Mouse (Mus musculus) cerebellum, postnatal 36 days (tissue): Measurements from ENCODE around the gene Phf10.
"Not testable (repeated sequence)": the region's sequence is repeated elsewhere in the genome, so short reads cannot be mapped to it uniquely, and the experiment has no call there.

Source experiments
- DNase-seq, 2 experiments: peaks; one replicate each; pipeline ENCODE4 v3.0.0; 2021 to 2022; ENCODE audit warnings: mixed read lengths in 2 of 2

Phf10 gene

DNA sequence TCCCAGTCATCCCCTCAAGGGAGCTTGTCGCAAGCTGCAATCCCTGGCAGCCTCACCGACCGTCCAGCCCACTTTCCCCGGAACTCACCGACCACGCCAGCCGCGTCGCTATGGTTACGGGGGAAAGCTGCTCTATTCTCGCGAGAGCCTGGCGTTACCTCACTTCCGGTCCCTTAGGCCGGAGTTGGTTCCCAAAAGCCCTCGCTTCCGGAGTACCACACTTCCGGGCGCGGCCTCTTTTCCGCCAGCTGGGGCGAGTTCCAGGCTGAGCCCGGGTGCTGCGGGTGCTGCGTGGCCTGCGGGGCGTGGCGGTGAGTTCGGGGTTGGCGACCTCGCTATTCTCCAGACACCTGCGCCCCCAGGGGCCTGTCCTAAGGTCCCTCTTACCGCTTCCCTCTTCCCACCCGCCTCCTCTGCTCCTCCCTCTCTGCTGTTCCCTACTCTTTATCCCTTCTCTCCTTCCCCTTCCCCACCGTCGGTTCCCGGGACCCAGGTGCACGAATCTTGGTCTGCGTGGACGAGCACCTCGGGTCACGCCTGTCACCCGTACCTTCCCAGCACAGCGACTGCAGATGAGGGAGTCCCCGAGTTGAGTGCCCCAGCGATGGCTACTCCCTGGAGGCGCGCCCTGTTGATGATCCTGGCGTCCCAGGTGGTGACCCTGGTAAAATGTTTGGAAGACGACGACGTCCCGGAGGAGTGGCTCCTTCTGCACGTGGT lies 17.9 kb downstream of the Phf10 start, which contains the start of the genes Wdr27 and 1600012H06Rik:
TSS of gene Wdr27 (minus strand) at position 150 of the 720 bp plus-strand sequence.
TSS of gene 1600012H06Rik (plus strand) at position 176 of the 720 bp plus-strand sequence.
- peak; percentile 97 for DNase-seq

DNA sequence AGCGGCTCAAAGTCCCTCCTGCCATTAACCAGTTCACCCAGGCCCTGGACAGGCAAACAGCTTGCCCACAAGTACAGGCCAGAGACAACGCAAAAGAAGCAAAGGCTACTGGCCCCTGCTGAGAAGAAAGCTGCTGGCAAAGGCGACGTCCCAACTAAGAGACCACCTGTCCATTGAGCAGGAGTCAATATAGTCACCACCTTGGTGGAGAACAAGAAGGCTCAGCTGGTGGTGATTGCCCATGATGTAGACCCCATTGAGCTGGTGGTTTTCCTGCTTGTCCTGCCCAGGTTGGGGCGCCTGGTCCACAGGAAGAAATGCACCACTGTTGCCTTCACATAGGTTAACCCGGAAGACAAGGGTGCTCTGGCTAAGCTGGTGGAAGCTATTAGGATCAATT lies 18.9 kb downstream of the Phf10 start:
- peak in 1 of 2 experiments; percentile 5 for DNase-seq

DNA sequence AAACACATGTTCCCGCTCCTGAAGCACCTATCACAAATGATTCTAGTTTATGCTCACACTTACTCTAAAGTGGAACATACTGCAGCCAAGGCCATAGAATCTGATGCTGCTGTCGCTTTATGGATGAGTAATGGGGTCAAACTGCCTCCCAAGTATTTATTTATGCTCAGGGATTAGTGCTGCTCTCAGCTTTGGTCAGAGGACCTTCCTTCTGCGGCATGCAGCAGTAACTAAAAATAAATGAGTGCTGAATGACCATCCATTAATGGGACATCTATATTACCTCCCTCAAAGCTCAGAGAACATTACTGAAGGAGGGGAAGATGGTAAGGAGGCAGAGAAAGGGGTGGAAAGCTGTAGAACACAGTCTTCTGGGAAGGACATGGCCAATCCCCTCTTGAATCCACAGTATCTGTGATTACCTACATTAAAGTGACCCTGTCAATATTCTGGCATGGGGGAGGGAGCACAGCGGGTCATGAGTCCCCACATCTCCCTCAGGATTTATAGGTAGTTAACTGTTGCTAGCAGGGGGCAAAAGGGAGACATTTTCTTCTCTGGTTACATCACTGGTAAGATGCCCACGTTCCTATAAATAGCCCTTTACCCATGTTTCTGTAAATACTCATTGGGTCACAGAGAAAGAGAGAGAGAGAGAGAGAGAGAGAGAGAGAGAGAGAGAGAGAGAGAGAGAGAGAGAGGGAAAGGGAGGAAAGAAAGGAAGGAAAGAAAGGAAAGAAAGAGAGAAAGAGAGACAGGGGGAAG lies 25.1 kb downstream of the Phf10 start:
- DNase-seq, result no peak

DNA sequence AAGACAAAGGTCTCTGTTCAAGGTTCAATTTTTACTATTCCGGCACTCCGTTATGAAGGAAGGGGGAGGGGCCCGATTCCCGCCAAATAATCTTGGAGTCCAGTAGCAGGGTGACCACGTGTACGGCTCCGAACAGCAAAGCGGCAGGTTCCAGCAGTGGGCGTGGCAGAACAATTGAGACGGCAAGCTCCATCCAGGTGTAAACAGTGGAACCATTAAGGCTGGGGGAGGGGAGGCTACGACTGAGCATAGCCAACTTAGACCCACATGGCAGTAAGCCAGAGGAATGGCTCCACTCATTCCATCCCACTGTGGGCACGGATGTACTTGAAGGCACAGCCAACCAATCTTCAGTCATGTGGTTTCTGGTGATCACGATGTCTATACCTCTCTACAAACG lies 25.8 kb downstream of the Phf10 start:
- not testable (repeated sequence) for DNase-seq

DNA sequence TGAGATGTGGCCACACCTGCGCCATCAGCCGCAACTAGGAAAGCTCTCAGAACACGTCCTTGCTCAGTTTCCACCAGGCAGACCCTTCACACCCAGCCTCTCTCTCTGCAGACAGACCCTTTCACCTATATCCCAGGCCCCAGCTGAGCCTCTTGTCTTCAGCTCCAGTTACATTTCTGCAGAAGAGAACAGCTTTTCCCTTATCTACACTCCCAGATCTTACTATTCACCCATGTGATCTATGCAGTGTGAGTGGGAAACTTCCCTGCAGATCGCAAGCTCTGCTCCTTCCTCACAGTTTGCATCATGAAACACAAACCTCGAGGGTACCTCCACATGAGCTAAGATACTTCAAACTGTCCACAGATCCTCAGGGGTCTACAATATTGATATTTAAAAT lies 29.6 kb downstream of the Phf10 start:
- no peak for DNase-seq

DNA sequence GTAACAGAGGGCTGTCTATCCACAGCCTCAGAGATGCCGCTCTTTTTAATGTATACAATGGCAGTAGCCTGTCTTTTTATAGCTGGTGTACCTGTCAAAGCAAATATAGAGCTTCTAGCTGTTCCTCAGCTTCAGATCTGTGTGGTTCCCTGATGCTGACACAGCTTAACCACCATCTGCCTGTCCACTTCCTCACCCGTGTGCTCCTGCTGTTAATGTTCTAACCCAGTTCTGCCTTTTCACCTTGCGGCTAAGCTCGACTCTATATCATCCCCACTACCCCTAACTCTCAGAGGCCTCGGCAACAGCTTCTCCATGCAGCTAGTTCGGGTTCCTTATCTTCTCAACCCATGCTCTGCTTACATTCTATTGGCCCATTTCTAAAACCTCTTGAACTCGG lies 30.4 kb downstream of the Phf10 start:
- no peak for DNase-seq

DNA sequence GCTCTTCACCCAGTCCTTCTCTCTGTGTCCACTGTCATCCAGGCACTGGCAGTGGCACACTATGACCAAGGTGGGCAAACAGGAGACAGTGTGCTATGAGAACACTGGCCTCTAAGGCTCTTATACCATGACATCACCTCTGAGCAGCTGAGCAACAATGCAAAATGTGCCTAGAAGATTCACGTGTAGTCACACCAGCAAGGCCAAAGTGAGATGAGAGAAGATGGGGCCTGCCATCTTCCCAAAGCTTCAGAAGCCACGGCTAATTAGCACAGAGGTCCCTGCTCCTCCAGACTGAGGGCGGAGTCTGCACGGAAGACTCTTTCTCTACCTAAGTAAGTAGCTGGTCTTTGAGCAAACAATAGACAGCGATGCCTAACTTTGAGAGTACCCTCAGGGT lies 32.4 kb downstream of the Phf10 start:
- DNase-seq, result no peak

DNA sequence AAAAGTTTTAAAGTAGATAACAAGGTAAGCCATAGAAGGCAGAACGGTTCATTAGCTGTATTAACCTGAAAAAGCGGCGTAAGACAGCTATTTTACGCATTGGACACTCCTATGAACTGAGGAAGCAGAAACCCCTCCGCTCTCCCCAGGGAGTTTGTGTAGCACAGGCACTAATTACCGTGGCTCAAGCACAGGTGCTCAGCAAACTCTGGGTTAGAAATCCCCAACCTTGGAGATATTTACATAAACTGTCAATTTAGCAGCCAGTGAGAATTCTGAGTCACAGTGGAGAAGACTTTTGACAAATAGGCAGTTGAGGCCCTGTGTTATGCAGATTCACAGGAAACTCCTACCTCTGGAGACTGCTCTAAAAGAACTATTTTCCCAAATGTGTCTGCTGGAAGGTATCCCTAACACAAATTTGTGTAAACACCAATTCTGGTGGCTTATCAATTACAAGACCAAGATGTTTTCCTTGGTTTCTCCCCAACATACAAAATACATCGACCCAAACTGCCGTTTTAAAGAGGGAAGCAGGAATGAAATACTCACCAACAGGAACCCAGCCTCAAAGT lies 33.3 kb downstream of the Phf10 start:
- no peak for DNase-seq

DNA sequence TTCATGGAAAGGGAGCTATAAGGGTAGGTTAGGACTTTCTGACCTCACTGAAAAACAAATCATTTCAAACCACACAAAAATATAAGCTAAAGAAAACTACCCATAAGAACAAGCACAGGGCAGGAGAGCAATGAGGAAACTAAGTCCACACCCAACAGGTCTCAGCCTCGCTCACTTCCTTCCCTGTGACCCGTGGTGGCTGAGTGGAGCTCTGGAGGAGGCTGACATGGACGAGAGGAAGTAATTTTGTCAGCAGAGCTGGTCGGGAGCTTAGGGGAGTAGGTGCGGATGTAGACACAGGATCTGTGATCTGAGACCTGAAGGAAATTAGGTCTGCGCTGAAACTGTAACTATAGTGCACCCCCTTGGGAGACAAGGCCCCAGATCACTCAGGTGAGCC lies 39.5 kb downstream of the Phf10 start:
- DNase-seq, result no peak

DNA sequence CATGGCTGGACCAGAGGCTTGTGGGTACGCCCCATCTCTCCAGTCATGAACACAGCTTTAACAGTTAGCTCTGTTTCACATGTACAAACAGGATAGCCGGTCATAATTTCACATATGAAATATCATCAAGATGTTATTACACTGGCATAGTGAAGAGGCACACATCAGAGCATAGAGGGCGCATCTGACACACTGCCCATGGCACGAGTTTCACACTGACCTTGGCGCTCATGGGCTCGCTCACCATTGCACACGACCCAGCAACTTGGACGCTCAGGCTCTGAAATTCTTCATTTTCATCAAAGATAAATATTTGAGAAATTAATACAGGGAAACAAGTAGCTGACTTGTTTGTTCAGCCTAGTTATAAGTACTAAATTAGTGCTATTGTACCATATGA lies 43.2 kb downstream of the Phf10 start:
- DNase-seq, result no peak

DNA sequence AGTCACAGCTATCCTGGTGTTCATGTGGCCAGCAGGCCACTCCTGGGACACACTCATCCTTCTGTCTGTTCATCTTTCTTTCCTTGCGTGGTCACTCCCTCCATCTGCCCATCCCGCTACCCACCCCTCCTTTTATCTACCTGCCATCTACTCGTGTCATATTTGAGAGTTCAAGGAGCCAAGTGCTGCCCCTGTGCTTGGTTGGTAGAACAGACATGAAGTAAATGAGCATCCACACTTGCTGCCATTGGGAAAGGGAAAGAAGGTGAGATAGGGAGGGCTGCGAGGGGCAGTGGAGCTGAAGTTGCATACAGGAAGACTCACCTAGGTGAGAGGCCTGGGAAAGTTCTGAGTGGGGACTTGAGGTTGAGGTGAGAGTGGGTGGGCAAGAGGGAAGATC lies 46.7 kb downstream of the Phf10 start:
- no peak for DNase-seq

DNA sequence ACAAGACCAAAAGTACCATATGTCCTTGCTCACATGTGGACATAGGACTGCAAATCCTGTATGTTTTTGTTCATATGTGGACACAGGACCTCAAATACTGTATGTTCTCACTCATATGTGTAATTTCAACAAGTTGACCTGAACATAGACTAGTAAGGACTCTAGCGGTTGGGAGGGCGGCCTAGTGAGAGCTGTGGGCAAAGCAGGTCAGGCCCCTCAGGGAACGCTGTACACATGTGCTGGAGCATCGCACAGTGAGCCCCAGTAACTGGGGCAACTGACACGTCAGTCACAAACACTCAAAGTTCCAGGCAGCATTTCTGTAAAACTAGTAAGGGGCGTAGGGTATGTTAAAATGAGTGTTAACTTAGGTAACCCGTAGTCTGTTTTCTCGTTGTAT lies 48.1 kb downstream of the Phf10 start:
- no peak for DNase-seq

DNA sequence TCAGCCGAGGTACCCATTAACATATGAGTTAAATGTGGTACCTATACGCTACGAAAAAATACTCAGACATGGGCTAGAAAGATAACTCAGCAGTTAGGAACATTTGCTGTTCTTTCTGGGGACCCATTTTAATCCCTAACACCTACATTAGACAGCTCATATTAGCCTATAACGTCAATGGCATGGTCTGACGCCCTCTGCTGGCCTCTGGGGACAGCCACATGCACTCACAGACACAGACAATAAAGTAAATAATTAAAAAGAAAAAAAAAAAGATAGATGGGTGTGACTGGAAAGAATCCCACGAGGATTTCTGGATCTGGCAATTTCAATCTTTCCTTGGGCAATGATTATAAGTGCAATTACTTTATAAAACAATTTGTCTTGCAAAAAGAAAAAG lies 48.7 kb downstream of the Phf10 start:
- no peak for DNase-seq

DNA sequence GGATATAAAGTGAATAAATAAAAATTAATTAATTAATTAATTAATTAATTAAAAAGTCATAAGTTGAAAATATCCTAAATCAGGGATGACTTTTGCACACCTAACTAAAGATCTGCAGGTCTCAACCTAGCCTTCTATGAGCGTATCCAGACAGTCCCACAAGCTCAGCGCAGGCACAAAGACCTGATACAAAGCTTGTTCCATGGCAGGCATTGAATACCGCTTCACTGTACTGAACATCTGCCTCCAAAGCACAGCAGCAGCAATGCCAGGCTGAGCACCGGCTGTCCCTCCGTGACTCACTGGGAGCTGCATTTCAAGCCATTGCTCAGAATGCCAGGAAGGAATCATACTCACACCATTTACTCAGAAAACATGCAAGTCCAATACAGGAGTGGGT lies 50.3 kb downstream of the Phf10 start:
- no peak for DNase-seq

DNA sequence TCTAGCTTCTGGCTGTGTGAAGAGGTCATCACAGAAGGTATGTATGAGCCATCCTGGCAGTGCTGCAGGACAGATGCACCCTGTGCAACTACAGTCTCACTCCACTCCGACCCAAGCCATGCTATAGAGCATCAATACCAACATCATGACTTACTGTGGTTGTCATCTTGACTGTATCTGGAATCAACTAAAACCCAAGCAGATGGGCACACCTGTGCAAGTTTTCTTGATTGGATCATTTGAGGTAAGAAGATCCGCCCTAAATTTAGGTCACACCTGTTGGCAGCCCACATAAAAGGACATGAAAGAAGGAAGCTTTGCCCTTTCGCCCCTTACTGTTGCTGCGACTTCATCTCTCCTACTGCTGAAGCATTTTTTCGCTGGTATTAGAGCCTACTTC lies 51.7 kb downstream of the Phf10 start:
- DNase-seq, result no peak

DNA sequence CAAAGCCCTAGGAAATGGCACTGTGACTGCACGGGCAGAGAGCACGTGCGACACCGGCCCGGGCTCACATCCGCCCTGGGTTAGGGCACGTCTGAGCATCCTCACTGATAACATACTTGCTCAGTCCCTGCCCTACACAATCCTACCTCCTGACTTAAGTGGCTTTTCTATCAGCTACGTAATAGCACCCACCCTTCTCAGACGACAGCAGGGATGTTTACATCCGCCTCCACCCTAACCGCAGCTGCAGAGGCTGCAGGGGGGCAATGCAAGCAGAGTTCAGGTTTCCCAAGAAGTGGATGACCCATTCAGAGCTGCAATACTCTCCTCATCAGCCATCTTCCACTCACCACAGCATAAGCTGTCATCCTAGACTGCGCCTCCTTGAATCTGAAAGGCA lies 53.9 kb downstream of the Phf10 start:
- DNase-seq, result no peak

DNA sequence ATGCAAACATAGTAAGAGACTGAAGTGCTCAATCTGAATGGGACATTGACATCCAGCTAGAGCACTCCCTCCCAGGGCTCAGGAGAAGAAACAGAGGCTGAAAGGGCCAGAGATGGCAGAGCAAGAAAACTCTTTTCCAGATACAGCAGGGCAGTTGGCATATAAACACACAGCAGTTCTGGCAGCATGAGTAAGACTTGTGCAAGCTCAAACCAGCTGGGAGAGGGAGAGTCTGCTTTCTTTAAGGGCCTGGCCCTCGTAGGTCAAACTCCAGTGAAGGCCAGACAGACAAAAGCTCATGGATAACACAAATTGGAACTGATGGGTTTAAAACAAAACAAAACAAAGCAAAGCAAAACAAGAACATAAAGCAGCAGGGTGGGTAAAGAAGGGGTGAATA lies 54.5 kb downstream of the Phf10 start:
- no peak for DNase-seq

DNA sequence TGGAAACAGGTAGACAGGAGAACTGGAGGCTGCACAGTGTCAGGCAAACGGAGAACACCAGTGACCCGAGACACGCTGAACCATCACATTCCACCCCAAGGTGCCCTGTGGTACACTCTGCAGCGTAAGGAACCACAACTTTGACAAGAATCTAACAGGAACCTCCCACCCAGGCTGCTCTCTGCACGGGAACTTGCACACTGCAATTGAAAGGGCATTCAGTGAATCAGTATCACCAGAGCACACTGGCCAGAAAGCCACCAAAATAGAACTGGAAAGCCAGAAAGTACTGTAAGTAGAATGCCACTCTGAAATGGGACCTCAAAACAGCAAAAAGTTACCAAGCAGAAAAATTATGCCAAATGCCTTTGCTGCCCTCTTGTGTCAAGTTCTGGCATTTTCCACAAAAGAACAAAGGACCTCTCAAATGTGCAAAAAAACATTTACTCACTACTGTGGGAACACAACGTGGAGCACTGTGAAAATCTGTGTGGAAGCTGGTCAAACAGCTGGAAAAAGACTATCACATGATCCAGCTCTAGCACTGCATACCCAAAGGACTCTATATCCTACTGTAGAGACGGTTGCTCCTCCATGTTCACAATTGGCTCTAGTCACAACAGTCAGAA lies 56.3 kb downstream of the Phf10 start:
- DNase-seq, result peak; percentile 50 to 77

DNA sequence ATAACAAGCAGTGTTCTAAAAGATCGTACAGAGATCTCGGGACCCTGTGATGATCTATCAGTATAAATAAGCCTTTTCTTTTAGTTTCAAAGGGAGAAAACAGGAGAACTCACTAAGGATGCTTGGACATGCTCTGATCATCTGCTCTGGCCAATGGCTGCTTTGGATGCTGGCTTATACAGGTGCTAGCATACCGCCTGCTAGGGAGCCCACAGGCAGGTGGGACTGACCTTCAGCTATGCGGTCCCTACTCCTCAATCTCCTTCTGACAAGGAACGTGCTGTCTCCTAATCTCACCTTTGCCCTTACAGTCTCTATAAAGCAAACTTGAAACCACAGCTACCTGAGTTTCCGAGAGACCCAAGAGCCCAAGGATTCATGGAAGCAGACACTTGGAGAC lies 56.9 kb downstream of the Phf10 start:
- no peak for DNase-seq

DNA sequence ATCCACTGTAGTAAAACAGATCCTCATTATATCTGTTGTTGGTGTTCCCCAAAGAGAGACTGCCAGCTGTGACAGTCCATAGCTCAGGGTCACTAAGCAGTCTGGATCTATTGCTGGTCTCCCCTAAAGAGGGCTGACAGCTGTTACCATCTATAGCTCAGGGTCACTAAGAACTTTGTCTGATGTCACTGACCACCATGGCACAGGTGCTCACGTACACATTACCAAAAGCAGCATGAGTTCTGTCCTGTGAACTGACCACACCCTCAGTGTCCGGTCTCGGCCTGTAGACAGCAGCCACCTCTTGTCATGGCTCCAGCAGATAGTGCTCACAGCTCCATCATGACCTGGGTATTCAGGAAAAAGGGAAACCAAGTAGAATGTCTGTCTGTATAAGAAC lies 57.9 kb downstream of the Phf10 start:
- DNase-seq, result no peak

DNA sequence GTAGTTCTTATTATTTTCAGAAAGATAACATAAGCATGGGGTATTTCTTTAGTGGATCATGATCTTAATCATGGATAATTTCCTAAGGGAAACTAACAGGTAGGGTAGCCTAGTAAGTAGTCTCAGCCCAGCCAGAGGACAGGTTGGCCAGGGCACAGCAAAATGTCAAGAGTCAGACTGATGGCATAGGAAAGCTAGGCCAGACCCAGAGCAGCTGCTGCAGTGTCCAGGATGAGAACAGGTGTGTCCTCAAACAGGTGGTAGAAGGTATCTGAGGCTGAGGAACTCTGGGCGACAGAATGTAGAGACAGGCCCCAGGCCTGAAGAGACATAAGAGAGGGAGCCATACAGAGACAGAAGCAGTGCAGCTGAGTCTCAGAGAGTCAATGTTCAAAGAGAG lies 62.1 kb downstream of the Phf10 start:
- DNase-seq, result no peak

DNA sequence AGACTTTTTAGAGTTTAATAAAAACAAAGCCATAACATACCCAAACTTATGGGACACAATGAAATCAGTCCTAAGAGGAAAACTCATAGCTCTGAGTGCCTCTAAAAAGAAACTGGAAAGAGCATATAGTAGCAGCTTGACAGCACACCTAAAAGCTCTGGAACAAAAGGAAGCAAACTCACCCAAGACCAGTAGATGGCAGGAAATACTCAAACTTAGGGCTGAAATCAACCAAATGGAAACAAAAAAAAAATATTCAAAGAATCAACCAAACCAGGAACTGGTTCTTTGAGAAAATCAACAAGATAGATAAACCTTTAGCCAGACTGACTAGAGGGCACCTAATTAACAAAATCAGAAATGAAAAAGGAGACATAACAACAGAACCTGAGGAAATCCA lies 66.0 kb downstream of the Phf10 start:
- DNase-seq, result not testable (repeated sequence)
